Mouse (Mus musculus) kidney, adult 8-10 months (tissue): ENCODE results near the gene Myh14.
"Not testable (repeated sequence)": the region's sequence is repeated elsewhere in the genome, so short reads cannot be mapped to it uniquely, and the experiment has no call there.

ENCODE experiments used
- DNase-seq, 2 experiments: peaks; one replicate each; pipeline ENCODE4 v3.0.0; 2022

The Myh14 gene

GRCm38 (mm10) chr7:44670803-44671202, at the start of gene Myh14:
Myh14 (minus strand) TSS chr7:44670843.
- DNase-seq, result peak; percentile 95 to 96

GRCm38 (mm10) chr7:44709881-44710280, 39.2 kb upstream of the Myh14 start:
- no peak for DNase-seq

GRCm38 (mm10) chr7:44708574-44708973, 37.9 kb upstream of the Myh14 start, which contains the start of gene Izumo2:
Izumo2 (plus strand) TSS chr7:44708742.
- no peak for DNase-seq

GRCm38 (mm10) chr7:44708093-44708492, 37.5 kb upstream of the Myh14 start:
- not testable (repeated sequence) for DNase-seq

GRCm38 (mm10) chr7:44707169-44707675, 36.6 kb upstream of the Myh14 start:
- DNase-seq, result no peak

- no peak for DNase-seq
These were observed 35.7 kb upstream of the Myh14 start for GRCm38 (mm10) chr7:44706322-44706721.

- DNase-seq, result no peak
These were observed 34.4 kb upstream of the Myh14 start for GRCm38 (mm10) chr7:44705086-44705485.

- peak in 1 of 2 experiments; percentile 69 for DNase-seq
These were observed 33.7 kb upstream of the Myh14 start for GRCm38 (mm10) chr7:44704363-44704762.

- no peak for DNase-seq
These were observed 32.3 kb upstream of the Myh14 start for GRCm38 (mm10) chr7:44702985-44703384.

GRCm38 (mm10) chr7:44701921-44702320, 31.3 kb upstream of the Myh14 start:
- peak; percentile 20 to 40 for DNase-seq

GRCm38 (mm10) chr7:44697980-44698379, 27.3 kb upstream of the Myh14 start:
- DNase-seq, result no peak

- DNase-seq, result peak; percentile 79
These were observed 26.6 kb upstream of the Myh14 start for GRCm38 (mm10) chr7:44697191-44697710.

- DNase-seq, result no peak
These were observed 24.6 kb upstream of the Myh14 start for GRCm38 (mm10) chr7:44695223-44695622.

GRCm38 (mm10) chr7:44693427-44694175, 23.0 kb upstream of the Myh14 start:
- DNase-seq, result no peak

GRCm38 (mm10) chr7:44689331-44689730, 18.7 kb upstream of the Myh14 start:
- DNase-seq, result no peak

- DNase-seq, result no peak
These were observed 18.2 kb upstream of the Myh14 start for GRCm38 (mm10) chr7:44688890-44689289.

- no peak for DNase-seq
These were observed 15.1 kb upstream of the Myh14 start for GRCm38 (mm10) chr7:44685531-44686402.

- DNase-seq, result peak; percentile 75 to 83
These were observed 13.0 kb upstream of the Myh14 start for GRCm38 (mm10) chr7:44683656-44684055.

GRCm38 (mm10) chr7:44676611-44677010, 6.0 kb upstream of the Myh14 start:
- peak; percentile 56 to 68 for DNase-seq

- DNase-seq, result no peak
These were observed 5.5 kb upstream of the Myh14 start for GRCm38 (mm10) chr7:44676126-44676525.

GRCm38 (mm10) chr7:44675171-44675570, 4.5 kb upstream of the Myh14 start:
- no peak for DNase-seq

GRCm38 (mm10) chr7:44674511-44674910, 3.9 kb upstream of the Myh14 start:
- no peak for DNase-seq

- peak; percentile 57 to 69 for DNase-seq
These were observed 1.6 kb upstream of the Myh14 start for GRCm38 (mm10) chr7:44672193-44672592.
